Mouse (Mus musculus): ENCODE data around the gene Smc5. TPM values are rescaled to one million over a fixed set of nuclear protein-coding genes. Genes with fewer than 3 reads are reported as not detected.
A peak's percentile ranks its signal among the peaks of the same experiment; 100 is the strongest.

Smc5 gene
- polyA plus RNA-seq, 1 experiment = 37.2 TPM

- TF ChIP-seq POLR2A (IDR thresholded peaks at IDR 0.05; ENCODE audit: extremely low read depth, insufficient read depth, low read length) (no peak), CTCF (IDR thresholded peaks at IDR 0.05; ENCODE audit: extremely low read depth, insufficient read depth, low read length) (no peak)
- H3K4me1 ChIP-seq (ENCODE audit: control insufficient read depth, insufficient read depth, low read length) = no peaks in the 10 kb centered on the region
- no peak overlapping the region for H3K4me3 ChIP-seq (ENCODE audit: insufficient read depth, low read length)
- no peak overlapping the region for H3K27ac ChIP-seq (ENCODE audit: insufficient read depth, low read length)
Observed at GRCm38 (mm10) chr19:23175511-23175910, 98.2 kb downstream of the Smc5 start.

DNA sequence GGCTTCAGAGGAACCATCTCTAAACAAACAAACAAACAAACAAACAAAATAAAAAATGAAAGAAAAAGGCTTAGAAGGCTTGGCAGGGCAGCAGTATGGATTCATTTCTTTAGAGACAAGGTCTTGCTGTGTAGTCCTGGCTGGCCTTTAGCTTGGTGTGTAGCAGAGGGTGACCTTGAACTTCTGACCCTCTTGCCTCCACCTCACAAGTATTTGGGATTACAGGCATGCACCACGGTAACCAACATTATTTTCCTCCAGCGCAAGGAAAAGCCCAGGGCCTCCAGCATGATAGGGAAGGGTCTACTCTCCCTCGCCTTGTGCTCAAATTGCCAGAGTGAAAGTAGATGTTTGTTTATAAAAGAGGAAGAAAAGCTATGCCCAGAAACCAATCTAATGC is 98.6 kb downstream of the Smc5 start:
- no peak overlapping the region for H3K4me3 ChIP-seq (ENCODE audit: insufficient read depth, low read length)
- TF ChIP-seq POLR2A (IDR thresholded peaks at IDR 0.05; ENCODE audit: extremely low read depth, insufficient read depth, low read length) = no peak
- TF ChIP-seq CTCF (IDR thresholded peaks at IDR 0.05; ENCODE audit: extremely low read depth, insufficient read depth, low read length) = no peak
- no peak overlapping the region for H3K27ac ChIP-seq (ENCODE audit: insufficient read depth, low read length)
- H3K4me1 ChIP-seq (ENCODE audit: control insufficient read depth, insufficient read depth, low read length) = no peaks in the 10 kb centered on the region

GRCm38 (mm10) chr19:23171136-23171535 is 102.6 kb downstream of the Smc5 start:
- Histone ChIP-seq H3K4me1 (ENCODE audit: control insufficient read depth, insufficient read depth, low read length) (peaks cover 3% of the 10 kb centered on the region; the same call in 1 of the 2 replicates), H3K4me3 (ENCODE audit: insufficient read depth, low read length) (no peak overlapping the region), H3K27ac (ENCODE audit: insufficient read depth, low read length) (no peak overlapping the region)
- no peak for TF ChIP-seq CTCF (IDR thresholded peaks at IDR 0.05; ENCODE audit: extremely low read depth, insufficient read depth, low read length)
- no peak for TF ChIP-seq POLR2A (IDR thresholded peaks at IDR 0.05; ENCODE audit: extremely low read depth, insufficient read depth, low read length)

GRCm38 (mm10) chr19:23170476-23170875 is 103.2 kb downstream of the Smc5 start:
- Histone ChIP-seq H3K4me3 (ENCODE audit: insufficient read depth, low read length) (no peak overlapping the region), H3K4me1 (ENCODE audit: control insufficient read depth, insufficient read depth, low read length) (peaks cover 3% of the 10 kb centered on the region; the same call in 1 of the 2 replicates), H3K27ac (ENCODE audit: insufficient read depth, low read length) (no peak overlapping the region)
- no peak for TF ChIP-seq POLR2A (IDR thresholded peaks at IDR 0.05; ENCODE audit: extremely low read depth, insufficient read depth, low read length)
- TF ChIP-seq CTCF (IDR thresholded peaks at IDR 0.05; ENCODE audit: extremely low read depth, insufficient read depth, low read length) = no peak

GRCm38 (mm10) chr19:23169659-23170050 is 104.0 kb downstream of the Smc5 start:
- peaks cover 3% of the 10 kb centered on the region; the same call in 1 of the 2 replicates for H3K4me1 ChIP-seq (ENCODE audit: control insufficient read depth, insufficient read depth, low read length)
- H3K4me3 ChIP-seq (ENCODE audit: insufficient read depth, low read length) = no peak overlapping the region
- TF ChIP-seq POLR2A (IDR thresholded peaks at IDR 0.05; ENCODE audit: extremely low read depth, insufficient read depth, low read length) = no peak
- no peak for TF ChIP-seq CTCF (IDR thresholded peaks at IDR 0.05; ENCODE audit: extremely low read depth, insufficient read depth, low read length)
- H3K27ac ChIP-seq (ENCODE audit: insufficient read depth, low read length) = 0 out of 2 replicates have a peak overlapping the region, but pooled peaks have one; percentile 0

GRCm38 (mm10) chr19:23168899-23169658 is 104.6 kb downstream of the Smc5 start:
- H3K4me3 ChIP-seq (ENCODE audit: insufficient read depth, low read length) = no peak overlapping the region
- TF ChIP-seq POLR2A (IDR thresholded peaks at IDR 0.05; ENCODE audit: extremely low read depth, insufficient read depth, low read length) (no peak), CTCF (IDR thresholded peaks at IDR 0.05; ENCODE audit: extremely low read depth, insufficient read depth, low read length) (no peak)
- peaks cover 3% of the 10 kb centered on the region; the same call in 1 of the 2 replicates for H3K4me1 ChIP-seq (ENCODE audit: control insufficient read depth, insufficient read depth, low read length)
- H3K27ac ChIP-seq (ENCODE audit: insufficient read depth, low read length) = 0 out of 2 replicates have a peak overlapping the region, but pooled peaks have one; percentile 0

DNA sequence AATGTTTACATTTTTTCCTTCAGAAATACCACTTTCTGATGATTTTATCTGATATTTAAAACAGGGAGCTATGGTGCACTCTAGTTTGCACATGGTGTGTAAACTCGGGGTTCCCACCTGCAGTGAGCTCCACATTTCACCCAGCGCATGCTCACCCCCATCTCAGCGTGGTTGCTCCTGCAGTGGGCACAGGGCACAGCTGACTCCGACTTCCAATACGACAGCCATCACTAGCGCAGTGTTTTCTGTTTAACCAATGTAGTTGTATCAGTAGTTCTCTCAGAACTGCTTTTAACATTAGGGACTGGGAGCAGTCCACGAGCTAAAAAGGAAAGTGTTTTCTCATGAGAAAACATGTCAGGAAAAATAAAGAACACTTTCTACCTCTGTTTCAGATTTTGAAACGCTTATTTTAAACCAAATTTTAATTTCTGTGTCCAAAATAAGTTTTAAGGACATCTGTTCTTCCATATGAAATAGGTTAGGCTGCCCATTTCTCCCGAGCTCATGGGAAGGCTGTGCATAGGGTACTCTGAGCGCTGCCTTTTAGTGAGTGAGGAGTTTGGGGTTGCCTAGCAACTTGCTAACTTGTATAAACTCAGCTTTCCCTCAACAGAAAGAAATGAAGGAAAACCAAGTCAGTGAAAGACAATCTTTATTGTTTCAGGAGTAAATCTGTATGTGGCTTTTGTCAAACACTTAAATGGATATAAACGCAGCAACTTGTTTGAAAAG is 107.0 kb downstream of the Smc5 start:
- Histone ChIP-seq H3K4me1 (ENCODE audit: control insufficient read depth, insufficient read depth, low read length) (peaks cover 11% of the 10 kb centered on the region), H3K27ac (ENCODE audit: insufficient read depth, low read length) (no peak overlapping the region), H3K4me3 (ENCODE audit: insufficient read depth, low read length) (no peak overlapping the region)
- no peak for TF ChIP-seq CTCF (IDR thresholded peaks at IDR 0.05; ENCODE audit: extremely low read depth, insufficient read depth, low read length)
- no peak for TF ChIP-seq POLR2A (IDR thresholded peaks at IDR 0.05; ENCODE audit: extremely low read depth, insufficient read depth, low read length)

DNA sequence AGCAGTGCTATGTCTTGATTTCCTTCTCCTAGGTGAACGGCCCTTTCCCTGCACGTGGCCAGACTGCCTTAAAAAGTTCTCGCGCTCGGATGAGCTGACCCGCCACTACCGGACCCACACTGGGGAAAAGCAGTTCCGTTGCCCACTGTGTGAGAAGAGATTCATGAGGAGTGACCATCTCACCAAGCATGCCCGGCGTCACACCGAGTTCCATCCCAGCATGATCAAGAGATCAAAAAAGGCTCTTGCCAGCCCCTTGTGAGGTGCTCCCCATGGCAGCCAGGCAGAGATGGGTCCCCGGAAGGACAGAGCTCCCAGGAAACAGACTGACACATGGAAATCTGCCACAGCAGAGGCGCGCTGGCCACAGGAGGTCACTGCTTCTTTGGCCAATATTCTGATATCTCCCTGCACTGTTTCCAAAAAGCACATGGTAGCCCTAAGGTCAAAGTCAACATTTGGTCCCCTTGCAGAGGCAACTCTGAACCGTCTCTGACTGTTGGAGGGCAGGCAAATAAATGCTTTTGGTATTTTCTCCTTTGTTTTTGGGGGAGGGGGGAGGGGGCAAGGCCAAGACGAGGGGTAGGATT is 109.0 kb downstream of the Smc5 start:
- TF ChIP-seq POLR2A (IDR thresholded peaks at IDR 0.05; ENCODE audit: extremely low read depth, insufficient read depth, low read length) (no peak), CTCF (IDR thresholded peaks at IDR 0.05; ENCODE audit: extremely low read depth, insufficient read depth, low read length) (no peak)
- peaks cover 17% of the 10 kb centered on the region for H3K4me1 ChIP-seq (ENCODE audit: control insufficient read depth, insufficient read depth, low read length)
- no peak overlapping the region for H3K4me3 ChIP-seq (ENCODE audit: insufficient read depth, low read length)
- H3K27ac ChIP-seq (ENCODE audit: insufficient read depth, low read length) = no peak overlapping the region

- TF ChIP-seq CTCF (IDR thresholded peaks at IDR 0.05; ENCODE audit: extremely low read depth, insufficient read depth, low read length) (no peak), POLR2A (IDR thresholded peaks at IDR 0.05; ENCODE audit: extremely low read depth, insufficient read depth, low read length) (no peak)
- H3K27ac ChIP-seq (ENCODE audit: insufficient read depth, low read length) = peak overlapping the region; percentile 17
- H3K4me3 ChIP-seq (ENCODE audit: insufficient read depth, low read length) = no peak overlapping the region
- H3K4me1 ChIP-seq (ENCODE audit: control insufficient read depth, insufficient read depth, low read length) = peaks cover 20% of the 10 kb centered on the region
Observed at GRCm38 (mm10) chr19:23163361-23163760, 110.3 kb downstream of the Smc5 start.

Measured in cortical plate, adult 2 months (tissue).